17 mouse cellular contexts compared by ENCODE assay signal in genomic region chr7:102975843-102976242, GRCm38 (mm10).
"Had no signal": no experiment of that assay in that cellular context is flagged by ENCODE, and none has a peak within 500 bp of the region (broad histone marks: within the 10 kb centered on the region; RNA-seq: fewer than 3 reads in every experiment).

TSS of gene Olfr577 (minus strand) at chr7:102975943.

- ATAC-seq: liver, embryonic 12.5 days; liver, postnatal 0 days; lung, postnatal 0 days; midbrain, embryonic 13.5 days; midbrain, embryonic 15.5 days; midbrain, embryonic 16.5 days had no signal

- DNase-seq: left cerebral cortex, postnatal 4 days; liver; liver, embryonic 13.5 days; liver, postnatal 0 days; lung, adult 18-20 months; lung, adult 2 months; lung, embryonic 14.5 days; lung, postnatal 10 days; lung, postnatal 14 days; lung, postnatal 36 days; lung, postnatal 4 days; midbrain, embryonic 14.5 days had no signal
